Mouse (Mus musculus) bone marrow macrophage, adult 2 months (primary cell): ENCODE measurements at regions not wholly inside any gene's neighbourhood (a gene's known extent, or its start where the extent isn't known, plus 50 kb on each side); places are given as distances from the start of the nearest gene placed in this dataset.

Source experiments
- H3K27ac ChIP-seq: 2 replicates; pipeline ENCODE4 v1.5.1; 2012; ENCODE audit warnings: low read depth, low read length; ENCODE audit not compliant: insufficient read depth
- H3K4me1 ChIP-seq: 2 replicates; pipeline ENCODE4 v1.6.1; 2012; ENCODE audit warnings: low read length; ENCODE audit not compliant: control insufficient read depth, insufficient read depth
- H3K4me3 ChIP-seq: 2 replicates; pipeline ENCODE4 v1.5.1; 2012; ENCODE audit warnings: mild to moderate bottlenecking, low read length, moderate library complexity; ENCODE audit not compliant: insufficient read depth
- CTCF ChIP-seq: IDR thresholded peaks from 2 replicates; pipeline ENCODE4 v1.5.1; 2012; ENCODE audit warnings: low read depth, mild to moderate bottlenecking, low read length, moderate library complexity
- POLR2A ChIP-seq: IDR thresholded peaks from 2 replicates; pipeline ENCODE4 v1.6.1; 2012; ENCODE audit warnings: mild to moderate bottlenecking, low read depth, low read length, borderline replicate concordance

- Histone ChIP-seq H3K4me1 (no peaks in the 10 kb centered on the region), H3K27ac (no peak overlapping the region), H3K4me3 (no peak overlapping the region)
- no peak for TF ChIP-seq CTCF
- TF ChIP-seq POLR2A, result no peak
Observed at GRCm38 (mm10) chr8:78001656-78002055, 211.4 kb upstream of the Ttc29 start.

- TF ChIP-seq POLR2A (no peak), CTCF (no peak)
- no peak overlapping the region for H3K27ac ChIP-seq
- H3K4me3 ChIP-seq, result no peak overlapping the region
- H3K4me1 ChIP-seq, result no peaks in the 10 kb centered on the region
Observed at GRCm38 (mm10) chr8:78002071-78002470, 211.0 kb upstream of the Ttc29 start.

- no peaks in the 10 kb centered on the region for H3K4me1 ChIP-seq
- no peak overlapping the region for H3K4me3 ChIP-seq
- no peak overlapping the region for H3K27ac ChIP-seq
Observed at GRCm38 (mm10) chr8:78003888-78004543, 209.1 kb upstream of the Ttc29 start.

GRCm38 (mm10) chr8:78004891-78005290 lies 208.2 kb upstream of the Ttc29 start:
- TF ChIP-seq CTCF (no peak), POLR2A (no peak)
- no peaks in the 10 kb centered on the region for H3K4me1 ChIP-seq
- no peak overlapping the region for H3K27ac ChIP-seq
- H3K4me3 ChIP-seq, result no peak overlapping the region

More at GRCm38 (mm10) chr8:78003888-78004543, 209.1 kb upstream of the Ttc29 start:
- TF ChIP-seq CTCF, result peak; percentile 44; the same call in 1 of the 2 replicates
- no peak for TF ChIP-seq POLR2A

- H3K4me3 ChIP-seq, result no peak overlapping the region
- no peaks in the 10 kb centered on the region for H3K4me1 ChIP-seq
- no peak overlapping the region for H3K27ac ChIP-seq
- no peak for TF ChIP-seq CTCF
- TF ChIP-seq POLR2A, result no peak
Observed at GRCm38 (mm10) chr8:78013101-78013500, 200.0 kb upstream of the Ttc29 start.

- no peak overlapping the region for H3K27ac ChIP-seq
- TF ChIP-seq POLR2A, result no peak
Observed at GRCm38 (mm10) chr8:78018430-78019180, 194.5 kb upstream of the Ttc29 start.

GRCm38 (mm10) chr8:78021473-78021872 lies 191.6 kb upstream of the Ttc29 start:
- H3K27ac ChIP-seq, result no peak overlapping the region
- no peaks in the 10 kb centered on the region for H3K4me1 ChIP-seq
- TF ChIP-seq POLR2A, result no peak
- no peak for TF ChIP-seq CTCF
- no peak overlapping the region for H3K4me3 ChIP-seq

More at GRCm38 (mm10) chr8:78018430-78019180, 194.5 kb upstream of the Ttc29 start:
- Histone ChIP-seq H3K4me3 (no peak overlapping the region), H3K4me1 (no peaks in the 10 kb centered on the region)

GRCm38 (mm10) chr8:78022986-78023385 lies 190.1 kb upstream of the Ttc29 start:
- no peak for TF ChIP-seq POLR2A
- no peak for TF ChIP-seq CTCF
- no peaks in the 10 kb centered on the region for H3K4me1 ChIP-seq
- no peak overlapping the region for H3K27ac ChIP-seq
- H3K4me3 ChIP-seq, result no peak overlapping the region

- TF ChIP-seq POLR2A, result no peak
- no peak for TF ChIP-seq CTCF
- H3K27ac ChIP-seq, result no peak overlapping the region
Observed at GRCm38 (mm10) chr8:78023467-78023866, 189.6 kb upstream of the Ttc29 start.

GRCm38 (mm10) chr8:78023936-78024335 lies 189.2 kb upstream of the Ttc29 start:
- TF ChIP-seq POLR2A (no peak), CTCF (no peak)
- Histone ChIP-seq H3K4me3 (no peak overlapping the region), H3K27ac (no peak overlapping the region), H3K4me1 (no peaks in the 10 kb centered on the region)

More at GRCm38 (mm10) chr8:78023467-78023866, 189.6 kb upstream of the Ttc29 start:
- Histone ChIP-seq H3K4me3 (no peak overlapping the region), H3K4me1 (no peaks in the 10 kb centered on the region)
